Mouse (Mus musculus): ENCODE measurements around the gene C1qa.

- TF ChIP-seq CTCF (IDR thresholded peaks at IDR 0.05; ENCODE audit: control insufficient read depth, insufficient read depth, insufficient replicate concordance, low read depth, low read length): no peak
- no peak for TF ChIP-seq POLR2A (IDR thresholded peaks at IDR 0.05; ENCODE audit: control insufficient read depth, low read depth, low read length)
These were observed 51.4 kb downstream of the C1qa start for GRCm38 (mm10) chr4:136847166-136847565.

All from testis, adult 2 months (tissue).